Mouse (Mus musculus) liver, embryonic 12.5 days (tissue): ENCODE measurements at regions not wholly inside any gene's neighbourhood (a gene's known extent, or its start where the extent isn't known, plus 50 kb on each side); places are given as distances from the start of the nearest gene placed in this dataset.

Experiments
- ATAC-seq: fragments of 200-750 bp; cut with Nextera tagmentation; 2 replicates; pipeline ENCODE4 v1.8.0; 2017; ENCODE audit warnings: moderate number of reproducible peaks, mild to moderate bottlenecking, moderate library complexity
- H3K27ac ChIP-seq: fragments of 300-500 bp; sonication (generic); 2 replicates; pipeline ENCODE4 v1.5.1; 2016; ENCODE audit warnings: mild to moderate bottlenecking
- H3K27me3 ChIP-seq: fragments of 300-500 bp; sonication (generic); replicated peaks from 2 replicates; pipeline ENCODE4 v1.6.1; 2016; ENCODE audit warnings: mild to moderate bottlenecking, moderate library complexity
- H3K36me3 ChIP-seq: fragments of 300-500 bp; sonication (generic); 2 replicates; pipeline ENCODE4 v1.6.1; 2016; ENCODE audit warnings: mild to moderate bottlenecking, moderate library complexity
- H3K4me1 ChIP-seq: fragments of 300-500 bp; sonication (generic); 2 replicates; pipeline ENCODE4 v1.6.1; 2016
- H3K4me2 ChIP-seq: fragments of 300-500 bp; sonication (generic); 2 replicates; pipeline ENCODE4 v1.6.1; 2016; ENCODE audit warnings: mild to moderate bottlenecking, moderate library complexity
- H3K4me3 ChIP-seq: fragments of 300-500 bp; sonication (generic); 2 replicates; pipeline ENCODE4 v1.5.1; 2016; ENCODE audit warnings: mild to moderate bottlenecking, moderate library complexity
- H3K9ac ChIP-seq: fragments of 300-500 bp; sonication (generic); 2 replicates; pipeline ENCODE4 v1.6.1; 2016; ENCODE audit warnings: mild to moderate bottlenecking, moderate library complexity
- H3K9me3 ChIP-seq: fragments of 300-500 bp; sonication (generic); replicated peaks from 2 replicates; pipeline ENCODE4 v1.6.1; 2016; ENCODE audit warnings: mild to moderate bottlenecking, moderate library complexity
- WGBS: fragments of 180-500 bp; shearing (Covaris S2); methylation state at CpG from one replicate; pipeline ENCODE4 v1.1.7; 2016; ENCODE audit not compliant: insufficient replicate concordance; 5-methylcytosine and 5-hydroxymethylcytosine counted together

DNA sequence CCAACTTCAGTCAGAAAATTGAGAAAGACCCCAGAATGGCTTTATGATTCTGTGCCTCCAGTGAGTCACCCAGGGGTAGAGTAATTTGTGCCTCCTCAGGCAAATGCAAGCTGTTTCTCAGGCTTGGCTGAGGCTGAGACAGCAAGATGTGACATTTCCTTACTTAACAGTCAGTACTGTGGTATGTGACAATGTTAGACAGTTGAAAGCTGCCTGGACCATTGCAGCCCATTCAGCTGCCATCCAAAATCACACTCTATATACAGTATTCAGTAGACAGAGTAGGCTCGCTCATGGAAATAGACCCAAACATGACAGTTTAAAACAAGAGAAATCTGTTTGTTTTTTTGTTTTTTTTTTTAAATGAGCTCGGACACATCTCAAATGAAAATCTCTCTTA lies 477.1 kb upstream of the Nbea start:
- no peak overlapping the region for H3K9ac ChIP-seq
- no peaks in the 10 kb centered on the region for H3K9me3 ChIP-seq
- H3K36me3 ChIP-seq, result no peaks in the 10 kb centered on the region
- no peaks in the 10 kb centered on the region for H3K4me1 ChIP-seq
- no peak overlapping the region for H3K4me3 ChIP-seq
- WGBS, result 68% methylated on average over 2 of the region's 2 CpGs
- H3K4me2 ChIP-seq, result no peak overlapping the region
- no peak for ATAC-seq
- no peak overlapping the region for H3K27ac ChIP-seq
- no peaks in the 10 kb centered on the region for H3K27me3 ChIP-seq

DNA sequence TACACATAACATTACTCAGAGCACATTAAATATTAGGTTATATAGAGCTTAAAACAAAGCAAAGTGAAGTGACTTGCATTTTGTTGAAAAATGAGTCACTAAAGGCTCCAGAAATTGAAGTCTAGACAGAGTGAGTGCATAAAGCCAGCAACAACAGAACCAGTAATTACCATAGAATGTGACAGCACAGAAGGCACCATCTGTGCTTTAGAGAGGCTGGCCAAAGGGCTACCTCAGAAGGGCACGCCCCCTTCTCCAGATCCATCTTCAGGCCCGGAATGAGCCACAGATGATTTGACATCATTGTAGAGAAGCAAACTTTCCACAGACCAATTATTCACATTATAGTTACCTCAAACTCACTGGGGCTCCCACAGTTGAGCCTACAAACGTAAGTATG lies 463.8 kb upstream of the Nbea start:
- Histone ChIP-seq H3K4me2 (no peak overlapping the region), H3K27ac (no peak overlapping the region), H3K9me3 (no peaks in the 10 kb centered on the region), H3K36me3 (no peaks in the 10 kb centered on the region), H3K4me3 (no peak overlapping the region), H3K4me1 (no peaks in the 10 kb centered on the region), H3K27me3 (no peaks in the 10 kb centered on the region), H3K9ac (no peak overlapping the region)
- WGBS, result 57% methylated on average over 3 of the region's 3 CpGs
- ATAC-seq, result no peak
